Mouse (Mus musculus) left cerebral cortex, adult 8-10 months (tissue): Measurements from ENCODE around the gene Mrpl18. TPM values are rescaled to one million over a fixed set of nuclear protein-coding genes. Genes with fewer than 3 reads are reported as not detected.

Experiments
- DNase-seq, 2 experiments: peaks; one replicate each; pipeline ENCODE4 v3.0.0; 2022; ENCODE audit warnings: low spot score in 2 of 2
- microRNA-seq, 2 experiments: library from miRNA; unstranded; fragments of <30 nt; microRNA quantifications; one replicate each; pipeline ENCODE4 v1.2.0; 2022
- total RNA-seq, 4 experiments: library from RNA; stranded (reverse); gene quantifications; 2 replicates each; pipeline ENCODE4 v1.2.4; 2022

Gene Mrpl18
- total RNA-seq, 4 experiments from 2014 or later: 54.3 to 65.1 (median 61.2) TPM

GRCm38 (mm10) chr17:12865407-12865806, 50.7 kb downstream of the Mrpl18 start:
- no peak for DNase-seq

GRCm38 (mm10) chr17:12864111-12864510, 52.0 kb downstream of the Mrpl18 start:
- DNase-seq: no peak

Small RNAs within 50 kb of the gene (microRNA-seq; reads per million reads assigned to microRNA genes)
- 0 reads per million in 2 experiments for gene Gm24085

Other genes with a start within 250 kb of the Mrpl18 start
- gene Slc22a1, start 240.5 kb downstream of the Mrpl18 start, total RNA-seq: 1 to 10 TPM in 1 of 4 experiments, under 1 TPM in 2, not detected in 1; 0.97 to 2.4 (median 0.98) TPM
- gene Igf2r, start 146.7 kb downstream of the Mrpl18 start, total RNA-seq: 10 to 100 TPM; 26.6 to 27.7 (median 27.2) TPM
- gene Mas1, start 48.2 kb downstream of the Mrpl18 start, total RNA-seq: 10 to 100 TPM; 27.0 to 33.2 (median 27.9) TPM
- under 1 TPM in 3 of 4 experiments, not detected in 1; 0.33 to 0.68 (median 0.39) TPM for gene Mrgprh, start 40.3 kb downstream of the Mrpl18 start, total RNA-seq
- gene Pnldc1, start 6.1 kb downstream of the Mrpl18 start, total RNA-seq: 1 to 10 TPM; 1.5 to 2.9 (median 2.0) TPM
- 100 to 1,000 TPM; 209 to 229 (median 211) TPM for gene Tcp1, start 644 bp downstream of the Mrpl18 start, total RNA-seq
- gene Acat3, start 24.3 kb upstream of the Mrpl18 start, total RNA-seq: 1 to 10 TPM; 5.4 to 6.9 (median 6.2) TPM
- 10 to 100 TPM; 66.3 to 83.6 (median 76.6) TPM for gene Acat2, start 44.4 kb upstream of the Mrpl18 start, total RNA-seq
- 10 to 100 TPM; 51.8 to 58.0 (median 54.8) TPM for gene Wtap, start 77.8 kb upstream of the Mrpl18 start, total RNA-seq
- gene Sod2, start 90.5 kb upstream of the Mrpl18 start, total RNA-seq: 100 to 1,000 TPM; 253 to 266 (median 261) TPM
- gene Gpr31b, start 136.0 kb upstream of the Mrpl18 start, total RNA-seq: under 1 TPM in 1 of 4 experiments, not detected in 3; 0.42 TPM
- gene Tcp10b, start 144.8 kb upstream of the Mrpl18 start, total RNA-seq: under 1 TPM; 0.34 to 0.93 (median 0.69) TPM
- gene Unc93a, start 215.5 kb upstream of the Mrpl18 start, total RNA-seq: under 1 TPM in 1 of 4 experiments, not detected in 3; 0.17 TPM